Mouse (Mus musculus): ENCODE measurements at regions not wholly inside any gene's neighbourhood (a gene's known extent, or its start where the extent isn't known, plus 50 kb on each side); places are given as distances from the start of the nearest gene placed in this dataset.

DNA sequence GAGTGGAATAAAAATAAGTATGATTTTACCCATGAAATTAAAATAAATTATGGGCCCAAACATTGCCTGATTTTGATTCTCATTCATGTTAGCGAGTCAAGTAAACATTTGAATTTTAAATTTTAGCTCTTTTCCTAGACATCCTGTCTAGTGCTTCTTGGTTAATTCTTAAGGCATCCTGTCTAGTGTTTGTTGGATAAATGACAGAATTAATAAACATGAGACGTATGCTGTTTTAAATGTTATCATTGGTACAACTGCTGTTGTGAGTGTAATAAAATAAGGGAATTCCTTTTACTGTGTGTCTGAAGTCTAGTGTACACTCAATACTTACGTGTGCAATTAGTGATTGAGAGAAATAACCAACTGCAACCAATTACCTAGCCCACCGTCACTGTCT is 149.0 kb upstream of the Trpm3 start:
- no peak for TF ChIP-seq MEF2A (IDR thresholded peaks at IDR 0.05; ENCODE audit: extremely low read depth, insufficient replicate concordance, low read depth, low read length, poor library complexity, severe bottlenecking)
- TF ChIP-seq NRF1 (IDR thresholded peaks at IDR 0.05; ENCODE audit: insufficient read depth, low read depth, low read length, poor library complexity, severe bottlenecking) = no peak
- no peak for TF ChIP-seq CTCF (IDR thresholded peaks at IDR 0.05 in 2 of 3, conservative IDR thresholded peaks at IDR 0.05 in 1 of 3; ENCODE audit: control insufficient read depth in 1 of 3, insufficient read depth in 1 of 3, low read depth in 2 of 3, low read length in 3 of 3, poor library complexity in 1 of 3, severe bottlenecking in 1 of 3)
- no peak for TF ChIP-seq POLR2A (IDR thresholded peaks at IDR 0.05; ENCODE audit: control insufficient read depth in 1 of 2, insufficient read depth in 1 of 2, low read depth in 1 of 2, low read length in 2 of 2, poor library complexity in 1 of 2)
- TF ChIP-seq ZMIZ1 (IDR thresholded peaks at IDR 0.05; ENCODE audit: low read depth, low read length) = no peak
- no peak for TF ChIP-seq CHD1 (IDR thresholded peaks at IDR 0.05; ENCODE audit: low read depth, low read length)
- no peak for TF ChIP-seq MAZ (IDR thresholded peaks at IDR 0.05; ENCODE audit: low read depth, low read length)
- TF ChIP-seq ETS1 (IDR thresholded peaks at IDR 0.05; ENCODE audit: low read depth, low read length) = no peak
- no peak for TF ChIP-seq ZC3H11A (IDR thresholded peaks at IDR 0.05; ENCODE audit: low read depth, low read length)
- TF ChIP-seq EP300 (IDR thresholded peaks at IDR 0.05; ENCODE audit: low read depth in 1 of 2, low read length in 2 of 2) = no peak
- TF ChIP-seq CHD2 (IDR thresholded peaks at IDR 0.05; ENCODE audit: low read length) = no peak
- TF ChIP-seq JUND (IDR thresholded peaks at IDR 0.05; ENCODE audit: low read depth, low read length) = no peak

All from MEL (cell line).